ENCODE assay signal across 8 mouse cellular contexts in genomic region chr9:42326688-42327440, GRCm38 (mm10).
DNase-seq lines count a peak whose midpoint lies in the region; ATAC-seq and TF ChIP-seq lines count a peak whose summit lies in the region.

No protein-coding gene starts in this region.

- ATAC-seq in forebrain, embryonic 13.5 days: peak; percentile 80; the same call in 1 of the 2 replicates
- ATAC-seq in forebrain, postnatal 0 days: peak; percentile 93
- 0 out of 2 replicates have a peak, but pooled peaks have one; percentile 38 for ATAC-seq in midbrain, postnatal 0 days (ENCODE audit: low FRiP score)

- 26% methylated on average over 11 of the region's 11 CpGs for WGBS in forebrain, embryonic 13.5 days
- 34% methylated on average over 11 of the region's 11 CpGs for WGBS in forebrain, embryonic 10.5 days
- WGBS in forebrain, postnatal 0 days: 17% methylated on average over 11 of the region's 11 CpGs
- WGBS in large intestine, adult 2 months: 28% methylated on average over 11 of the region's 11 CpGs
- WGBS in midbrain, postnatal 0 days: 18% methylated on average over 11 of the region's 11 CpGs

- TF ChIP-seq CTCF in forebrain, postnatal 0 days (IDR thresholded peaks at IDR 0.05; ENCODE audit: low read depth): peak; percentile 78
- TF ChIP-seq CTCF in midbrain, postnatal 0 days (IDR thresholded peaks at IDR 0.05): peak; percentile 81

- DNase-seq in forebrain, embryonic 10.5 days (ENCODE audit: extremely low spot score, low spot score): no peak
- DNase-seq in 3T3-L1 (ENCODE audit: low read depth, low spot score): peak; percentile 79
- peak; percentile 75 for DNase-seq in brain, adult 2 months (ENCODE audit: low read depth, low spot score)
- DNase-seq in forebrain, postnatal 0 days: peak; percentile 87
- peak; percentile 10 for DNase-seq in large intestine, adult 2 months (ENCODE audit: low read depth, low spot score)
- DNase-seq in midbrain, postnatal 0 days (ENCODE audit: low spot score): peak; percentile 86
- DNase-seq in gastrocnemius, adult 8-10 months (ENCODE audit: low spot score in 2 of 2): no peak

- H3K4me1 ChIP-seq in forebrain, embryonic 13.5 days: no peaks in the 10 kb centered on the region
- H3K4me1 ChIP-seq in forebrain, embryonic 10.5 days: no peaks in the 10 kb centered on the region
- no peaks in the 10 kb centered on the region for H3K4me1 ChIP-seq in forebrain, postnatal 0 days (ENCODE audit: insufficient read depth)
- no peaks in the 10 kb centered on the region for H3K4me1 ChIP-seq in midbrain, postnatal 0 days (ENCODE audit: insufficient read depth, low read length)

- peaks cover 9% of the 10 kb centered on the region; the same call in 1 of the 2 replicates for H3K27me3 ChIP-seq in forebrain, embryonic 13.5 days
- H3K27me3 ChIP-seq in forebrain, embryonic 10.5 days (ENCODE audit: poor library complexity, severe bottlenecking): peaks cover 19% of the 10 kb centered on the region
- H3K27me3 ChIP-seq in forebrain, postnatal 0 days (ENCODE audit: insufficient read depth, low read length): no peaks in the 10 kb centered on the region
- no peaks in the 10 kb centered on the region for H3K27me3 ChIP-seq in midbrain, postnatal 0 days (ENCODE audit: insufficient read depth, low read length)

- no peak overlapping the region for H3K9ac ChIP-seq in forebrain, embryonic 13.5 days
- H3K9ac ChIP-seq in forebrain, postnatal 0 days: no peak overlapping the region
- no peak overlapping the region for H3K9ac ChIP-seq in midbrain, postnatal 0 days (replicated peaks; ENCODE audit: low read length, poor library complexity, severe bottlenecking)

- H3K4me2 ChIP-seq in forebrain, embryonic 13.5 days: no peak overlapping the region
- H3K4me2 ChIP-seq in forebrain, postnatal 0 days (ENCODE audit: low read depth): no peak overlapping the region
- no peak overlapping the region for H3K4me2 ChIP-seq in midbrain, postnatal 0 days (ENCODE audit: low read depth, low read length, poor library complexity, severe bottlenecking)

- no peak overlapping the region for H3K27ac ChIP-seq in forebrain, embryonic 13.5 days
- H3K27ac ChIP-seq in forebrain, embryonic 10.5 days: no peak overlapping the region
- H3K27ac ChIP-seq in forebrain, postnatal 0 days (ENCODE audit: low read depth, low read length): peak overlapping the region; percentile 51; the same call in 1 of the 2 replicates
- H3K27ac ChIP-seq in midbrain, postnatal 0 days (ENCODE audit: low read depth, low read length): no peak overlapping the region

- no peaks in the 10 kb centered on the region for H3K9me3 ChIP-seq in forebrain, embryonic 13.5 days (replicated peaks)
- no peaks in the 10 kb centered on the region for H3K9me3 ChIP-seq in forebrain, embryonic 10.5 days
- H3K9me3 ChIP-seq in forebrain, postnatal 0 days (ENCODE audit: low read length): no peaks in the 10 kb centered on the region
- H3K9me3 ChIP-seq in midbrain, postnatal 0 days (ENCODE audit: low read length): no peaks in the 10 kb centered on the region

- no peak overlapping the region for H3K4me3 ChIP-seq in forebrain, embryonic 13.5 days
- no peak overlapping the region for H3K4me3 ChIP-seq in forebrain, embryonic 10.5 days
- H3K4me3 ChIP-seq in forebrain, postnatal 0 days (ENCODE audit: low read depth, low read length): no peak overlapping the region
- no peak overlapping the region for H3K4me3 ChIP-seq in midbrain, postnatal 0 days (ENCODE audit: low read depth, low read length)

- no peaks in the 10 kb centered on the region for H3K36me3 ChIP-seq in forebrain, embryonic 13.5 days (ENCODE audit: poor library complexity, severe bottlenecking)
- no peaks in the 10 kb centered on the region for H3K36me3 ChIP-seq in forebrain, embryonic 10.5 days (replicated peaks)
- H3K36me3 ChIP-seq in forebrain, postnatal 0 days (ENCODE audit: insufficient read depth): no peaks in the 10 kb centered on the region
- H3K36me3 ChIP-seq in midbrain, postnatal 0 days (ENCODE audit: insufficient read depth, low read length): no peaks in the 10 kb centered on the region

Comparison
In these comparisons a context has a peak if more than half of its experiments do, and no peak if none do; other contexts are left out.
1. DNase-seq: peak in 3T3-L1 (single experiment), brain, adult 2 months (single experiment), forebrain, postnatal 0 days (single experiment), large intestine, adult 2 months (single experiment) and midbrain, postnatal 0 days (single experiment); none in forebrain, embryonic 10.5 days (single experiment) and gastrocnemius, adult 8-10 months (0 of 2).
2. ATAC-seq: peak in every context shown above with its lines; median percentile 93 in forebrain, postnatal 0 days; 80 in forebrain, embryonic 13.5 days; 38 in midbrain, postnatal 0 days.